Mouse (Mus musculus) embryonic facial prominence, embryonic 12.5 days (tissue): ENCODE measurements around the gene Eif4g3. TPM values are rescaled to one million over a fixed set of nuclear protein-coding genes. Genes with fewer than 3 reads are reported as not detected.

Experiments used
- ATAC-seq: fragments of 200-750 bp; cut with Nextera tagmentation; 2 replicates; pipeline ENCODE4 v1.8.0; 2017; ENCODE audit not compliant: insufficient number of reproducible peaks, insufficient read depth, low FRiP score, low TSS enrichment
- H3K27ac ChIP-seq: fragments of 300-500 bp; sonication (generic); 2 replicates; pipeline ENCODE4 v1.5.1; 2016; ENCODE audit warnings: mild to moderate bottlenecking
- H3K27me3 ChIP-seq: fragments of 300-500 bp; sonication (generic); 2 replicates; pipeline ENCODE4 v1.6.1; 2016; ENCODE audit warnings: mild to moderate bottlenecking, moderate library complexity
- H3K36me3 ChIP-seq: fragments of 300-500 bp; sonication (generic); 2 replicates; pipeline ENCODE4 v1.6.1; 2016; ENCODE audit warnings: mild to moderate bottlenecking
- H3K4me1 ChIP-seq: fragments of 300-500 bp; sonication (generic); 2 replicates; pipeline ENCODE4 v1.6.1; 2016
- H3K4me2 ChIP-seq: fragments of 300-500 bp; sonication (generic); replicated peaks from 2 replicates; pipeline ENCODE4 v1.6.1; 2016; ENCODE audit warnings: mild to moderate bottlenecking, moderate library complexity
- H3K4me3 ChIP-seq: fragments of 300-500 bp; sonication (generic); 2 replicates; pipeline ENCODE4 v1.5.1; 2016; ENCODE audit warnings: mild to moderate bottlenecking
- H3K9ac ChIP-seq: fragments of 300-500 bp; sonication (generic); 2 replicates; pipeline ENCODE4 v1.6.1; 2016; ENCODE audit warnings: mild to moderate bottlenecking, moderate library complexity
- H3K9me3 ChIP-seq: fragments of 300-500 bp; sonication (generic); 2 replicates; pipeline ENCODE4 v1.6.1; 2016; ENCODE audit warnings: mild to moderate bottlenecking, moderate library complexity
- WGBS: fragments of 180-500 bp; shearing (Covaris S2); methylation state at CpG from one replicate; pipeline ENCODE4 v1.1.7; 2016; 5-methylcytosine and 5-hydroxymethylcytosine counted together
- polyA plus RNA-seq: library from polyadenylated mRNA; unstranded; fragments of >200 nt; fragmentation: Nextera tagmentation; extraction: Ambion mirVana; gene quantifications from 2 replicates; pipeline ENCODE4 v1.2.1, GENCODE M21; 2016

The Eif4g3 gene
- polyA plus RNA-seq, 1 experiment from 2014 or later = 49.7 TPM

GRCm38 (mm10) chr4:138084851-138085573, 92.2 kb downstream of the Eif4g3 start:
- 89% methylated on average over 13 of the region's 13 CpGs for WGBS
- Histone ChIP-seq H3K4me1 (no peaks in the 10 kb centered on the region), H3K4me2 (no peak overlapping the region), H3K36me3 (peaks cover 42% of the 10 kb centered on the region), H3K4me3 (no peak overlapping the region), H3K27ac (no peak overlapping the region), H3K9ac (no peak overlapping the region; the same call in 1 of the 2 replicates), H3K9me3 (no peaks in the 10 kb centered on the region), H3K27me3 (no peaks in the 10 kb centered on the region)
- ATAC-seq = no peak

GRCm38 (mm10) chr4:138086949-138087348, 94.1 kb downstream of the Eif4g3 start:
- 83% methylated on average over 5 of the region's 5 CpGs for WGBS
- ATAC-seq = no peak

GRCm38 (mm10) chr4:138089512-138089911, 96.7 kb downstream of the Eif4g3 start:
- H3K9ac ChIP-seq = no peak overlapping the region
- no peaks in the 10 kb centered on the region for H3K4me1 ChIP-seq
- H3K27me3 ChIP-seq = no peaks in the 10 kb centered on the region
- H3K27ac ChIP-seq = no peak overlapping the region
- peaks cover 26% of the 10 kb centered on the region for H3K36me3 ChIP-seq
- ATAC-seq = no peak
- H3K9me3 ChIP-seq = no peaks in the 10 kb centered on the region
- H3K4me2 ChIP-seq = no peak overlapping the region
- 79% methylated on average over 2 of the region's 2 CpGs for WGBS
- H3K4me3 ChIP-seq = no peak overlapping the region

More at GRCm38 (mm10) chr4:138086949-138087348, 94.1 kb downstream of the Eif4g3 start:
- no peaks in the 10 kb centered on the region for H3K4me1 ChIP-seq
- H3K4me3 ChIP-seq = no peak overlapping the region
- peaks cover 42% of the 10 kb centered on the region for H3K36me3 ChIP-seq
- H3K9ac ChIP-seq = no peak overlapping the region
- no peak overlapping the region for H3K4me2 ChIP-seq
- H3K9me3 ChIP-seq = no peaks in the 10 kb centered on the region
- no peak overlapping the region for H3K27ac ChIP-seq
- no peaks in the 10 kb centered on the region for H3K27me3 ChIP-seq

- Histone ChIP-seq H3K9me3 (no peaks in the 10 kb centered on the region), H3K36me3 (peaks cover 18% of the 10 kb centered on the region), H3K4me3 (no peak overlapping the region), H3K27me3 (no peaks in the 10 kb centered on the region), H3K4me2 (no peak overlapping the region), H3K4me1 (no peaks in the 10 kb centered on the region), H3K9ac (no peak overlapping the region), H3K27ac (no peak overlapping the region)
- WGBS = 89% methylated on average over 7 of the region's 7 CpGs
- no peak for ATAC-seq
Observed at GRCm38 (mm10) chr4:138091562-138092194, 98.9 kb downstream of the Eif4g3 start.

- Histone ChIP-seq H3K27me3 (no peaks in the 10 kb centered on the region), H3K4me3 (no peak overlapping the region), H3K9ac (no peak overlapping the region), H3K4me1 (no peaks in the 10 kb centered on the region), H3K36me3 (peaks cover 66% of the 10 kb centered on the region), H3K4me2 (no peak overlapping the region), H3K27ac (no peak overlapping the region), H3K9me3 (no peaks in the 10 kb centered on the region)
- 88% methylated on average over 7 of the region's 7 CpGs for WGBS
- ATAC-seq = peak; percentile 52; the same call in 1 of the 2 replicates
Observed at GRCm38 (mm10) chr4:138100456-138100855, 107.6 kb downstream of the Eif4g3 start.

GRCm38 (mm10) chr4:138101795-138102194, 109.0 kb downstream of the Eif4g3 start:
- no peaks in the 10 kb centered on the region for H3K4me1 ChIP-seq
- H3K27me3 ChIP-seq = no peaks in the 10 kb centered on the region
- no peak overlapping the region for H3K27ac ChIP-seq
- peaks cover 76% of the 10 kb centered on the region for H3K36me3 ChIP-seq
- H3K9ac ChIP-seq = no peak overlapping the region
- ATAC-seq = no peak
- H3K4me2 ChIP-seq = no peak overlapping the region
- H3K9me3 ChIP-seq = no peaks in the 10 kb centered on the region
- no peak overlapping the region for H3K4me3 ChIP-seq
- 82% methylated on average over 10 of the region's 10 CpGs for WGBS

- no peaks in the 10 kb centered on the region for H3K4me1 ChIP-seq
- no peak overlapping the region for H3K9ac ChIP-seq
- H3K9me3 ChIP-seq = no peaks in the 10 kb centered on the region
- H3K4me2 ChIP-seq = no peak overlapping the region
- ATAC-seq = no peak
- WGBS = 87% methylated on average over 3 of the region's 3 CpGs
- peaks cover 76% of the 10 kb centered on the region for H3K36me3 ChIP-seq
- no peaks in the 10 kb centered on the region for H3K27me3 ChIP-seq
- H3K4me3 ChIP-seq = no peak overlapping the region
- no peak overlapping the region for H3K27ac ChIP-seq
Observed at GRCm38 (mm10) chr4:138102413-138102812, 109.6 kb downstream of the Eif4g3 start.

- no peaks in the 10 kb centered on the region for H3K4me1 ChIP-seq
- H3K4me3 ChIP-seq = no peak overlapping the region
- H3K4me2 ChIP-seq = no peak overlapping the region
- peaks cover 85% of the 10 kb centered on the region for H3K36me3 ChIP-seq
- no peak overlapping the region for H3K27ac ChIP-seq
- H3K27me3 ChIP-seq = no peaks in the 10 kb centered on the region
- WGBS = 90% methylated on average over 3 of the region's 3 CpGs
- ATAC-seq = no peak
- no peak overlapping the region for H3K9ac ChIP-seq
- H3K9me3 ChIP-seq = no peaks in the 10 kb centered on the region
Observed at GRCm38 (mm10) chr4:138104967-138105366, 112.1 kb downstream of the Eif4g3 start.

- Histone ChIP-seq H3K27ac (no peak overlapping the region), H3K9ac (no peak overlapping the region), H3K36me3 (peaks cover 74% of the 10 kb centered on the region), H3K9me3 (no peaks in the 10 kb centered on the region), H3K4me1 (no peaks in the 10 kb centered on the region), H3K4me2 (no peak overlapping the region), H3K4me3 (no peak overlapping the region), H3K27me3 (no peaks in the 10 kb centered on the region)
- no peak for ATAC-seq
- 88% methylated on average over 7 of the region's 7 CpGs for WGBS
Observed at GRCm38 (mm10) chr4:138107441-138108409, 114.9 kb downstream of the Eif4g3 start.

GRCm38 (mm10) chr4:138108541-138108940, 115.7 kb downstream of the Eif4g3 start:
- Histone ChIP-seq H3K27ac (no peak overlapping the region), H3K9me3 (no peaks in the 10 kb centered on the region), H3K4me3 (no peak overlapping the region), H3K4me1 (no peaks in the 10 kb centered on the region), H3K36me3 (peaks cover 67% of the 10 kb centered on the region), H3K27me3 (no peaks in the 10 kb centered on the region), H3K4me2 (no peak overlapping the region), H3K9ac (no peak overlapping the region)
- ATAC-seq = no peak
- 67% methylated on average over 2 of the region's 2 CpGs for WGBS

- Histone ChIP-seq H3K4me2 (no peak overlapping the region), H3K36me3 (peaks cover 62% of the 10 kb centered on the region), H3K9me3 (no peaks in the 10 kb centered on the region), H3K4me3 (no peak overlapping the region), H3K4me1 (no peaks in the 10 kb centered on the region), H3K9ac (no peak overlapping the region), H3K27me3 (no peaks in the 10 kb centered on the region), H3K27ac (no peak overlapping the region)
- ATAC-seq = no peak
- 53% methylated on average over 3 of the region's 3 CpGs for WGBS
Observed at GRCm38 (mm10) chr4:138109332-138109731, 116.5 kb downstream of the Eif4g3 start.
